Mouse (Mus musculus) testis, adult 2 months (tissue): ENCODE data around the gene Hist1h3g.
"Not testable (repeated sequence)": the region's sequence is repeated elsewhere in the genome, so short reads cannot be mapped to it uniquely, and the experiment has no call there.

Source experiments
- CTCF ChIP-seq: fragments of 200-500 bp; IDR thresholded peaks from 2 replicates; pipeline ENCODE4 v1.5.1; 2012; ENCODE audit warnings: low read depth, mild to moderate bottlenecking, inconsistent platforms, low read length, moderate library complexity; ENCODE audit not compliant: control insufficient read depth, insufficient read depth, insufficient replicate concordance
- POLR2A ChIP-seq: fragments of 200-500 bp; IDR thresholded peaks from 2 replicates; pipeline ENCODE4 v1.6.1; 2012; ENCODE audit warnings: low read depth, mild to moderate bottlenecking, inconsistent platforms, low read length, moderate library complexity; ENCODE audit not compliant: control insufficient read depth

- not testable (repeated sequence) for TF ChIP-seq CTCF
- TF ChIP-seq POLR2A = peak; percentile 43; the same call in 1 of the 2 replicates
These were observed at the start of gene Hist1h3g for GRCm38 (mm10) chr13:23535137-23536075.
